Mouse (Mus musculus) left cerebral cortex, adult 11 months (tissue): ENCODE measurements at regions not wholly inside any gene's neighbourhood (a gene's known extent, or its start where the extent isn't known, plus 50 kb on each side); places are given as distances from the start of the nearest gene placed in this dataset.

Source experiments
- DNase-seq: peaks from one replicate; pipeline ENCODE4 v3.0.0; 2022; ENCODE audit warnings: low spot score

GRCm38 (mm10) chr17:75714578-75714977 is 162.8 kb upstream of the Fam98a start:
- DNase-seq = no peak

GRCm38 (mm10) chr17:75714059-75714458 is 162.3 kb upstream of the Fam98a start:
- no peak for DNase-seq

GRCm38 (mm10) chr17:75707687-75708086 is 155.9 kb upstream of the Fam98a start:
- DNase-seq = peak; percentile 7

- DNase-seq = no peak
Observed at GRCm38 (mm10) chr17:75705357-75705756, 153.6 kb upstream of the Fam98a start.

- DNase-seq = no peak
Observed at GRCm38 (mm10) chr17:75703865-75704264, 152.1 kb upstream of the Fam98a start.

GRCm38 (mm10) chr17:75696729-75697103 is 145.0 kb upstream of the Fam98a start:
- no peak for DNase-seq

GRCm38 (mm10) chr17:75696103-75696728 is 144.5 kb upstream of the Fam98a start:
- no peak for DNase-seq

- DNase-seq = no peak
Observed at GRCm38 (mm10) chr17:75685927-75686326, 134.2 kb upstream of the Fam98a start.

GRCm38 (mm10) chr17:75646982-75647381 is 95.2 kb upstream of the Fam98a start:
- DNase-seq = no peak

- no peak for DNase-seq
Observed at GRCm38 (mm10) chr17:75644698-75645097, 93.0 kb upstream of the Fam98a start.

- no peak for DNase-seq
Observed at GRCm38 (mm10) chr17:75642311-75642710, 90.6 kb upstream of the Fam98a start.

- DNase-seq = no peak
Observed at GRCm38 (mm10) chr17:75641010-75641498, 89.3 kb upstream of the Fam98a start.

GRCm38 (mm10) chr17:75640575-75640974 is 88.8 kb upstream of the Fam98a start:
- no peak for DNase-seq

GRCm38 (mm10) chr17:75629857-75630256 is 78.1 kb upstream of the Fam98a start:
- no peak for DNase-seq

- DNase-seq = no peak
Observed at GRCm38 (mm10) chr17:75619472-75619871, 67.7 kb upstream of the Fam98a start.

GRCm38 (mm10) chr17:75618514-75618913 is 66.8 kb upstream of the Fam98a start:
- DNase-seq = no peak

- peak; percentile 28 for DNase-seq
Observed at GRCm38 (mm10) chr17:75617280-75617679, 65.5 kb upstream of the Fam98a start.

GRCm38 (mm10) chr17:75615335-75615734 is 63.6 kb upstream of the Fam98a start:
- no peak for DNase-seq

- no peak for DNase-seq
Observed at GRCm38 (mm10) chr17:75603417-75604086, 51.8 kb upstream of the Fam98a start.
